Mouse (Mus musculus): ENCODE measurements around the gene Ina.
"Not testable (repeated sequence)": the region's sequence is repeated elsewhere in the genome, so short reads cannot be mapped to it uniquely, and the experiment has no call there.

Ina gene

DNA sequence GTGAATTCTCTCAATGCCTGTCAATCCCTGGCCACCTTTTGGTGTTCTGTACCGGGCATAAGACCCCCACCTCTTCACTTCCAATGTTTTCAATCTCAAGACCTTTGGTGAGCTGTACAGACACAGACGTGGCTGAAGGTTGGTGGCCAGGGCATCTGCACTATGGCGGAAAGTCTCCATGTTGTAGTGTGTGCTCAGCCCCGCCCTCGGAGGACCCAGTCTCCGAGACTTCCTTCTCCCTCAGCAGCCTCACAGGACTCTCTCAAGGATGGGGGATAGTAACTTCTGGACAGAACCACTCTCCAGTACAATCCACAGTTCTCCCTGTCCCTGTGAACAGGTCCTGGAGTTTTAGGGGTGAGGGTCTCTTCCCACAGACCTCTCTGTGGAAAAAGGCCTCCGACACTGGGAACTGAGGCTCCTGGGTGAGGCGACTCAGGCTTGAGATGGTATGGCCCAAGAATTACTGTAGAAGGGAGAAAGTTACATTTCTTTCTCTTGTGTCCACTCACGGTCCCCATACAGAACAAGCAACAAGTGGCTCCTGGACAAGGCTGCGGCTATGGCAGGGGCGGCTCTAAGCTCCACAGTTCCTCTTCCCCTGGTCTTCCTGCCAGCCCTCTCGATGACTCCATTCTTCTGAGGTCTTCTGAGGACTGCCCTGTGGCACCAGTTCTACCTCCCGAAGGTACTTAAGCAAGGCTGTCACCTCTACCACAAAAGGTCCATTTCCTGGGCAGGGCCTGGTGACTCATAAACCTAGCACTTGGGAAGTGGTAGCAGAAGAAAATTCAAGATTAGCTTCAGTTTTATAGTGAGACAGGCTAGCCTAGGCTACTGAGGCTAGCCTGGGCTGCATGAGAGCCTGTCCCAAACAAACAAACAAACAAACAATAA, 29.5 kb upstream of the Ina start:
- no peak for DNase-seq (ENCODE audit: low spot score)

GRCm38 (mm10) chr19:46987646-46988045, 26.9 kb upstream of the Ina start:
- no peak for DNase-seq (ENCODE audit: low spot score)

DNA sequence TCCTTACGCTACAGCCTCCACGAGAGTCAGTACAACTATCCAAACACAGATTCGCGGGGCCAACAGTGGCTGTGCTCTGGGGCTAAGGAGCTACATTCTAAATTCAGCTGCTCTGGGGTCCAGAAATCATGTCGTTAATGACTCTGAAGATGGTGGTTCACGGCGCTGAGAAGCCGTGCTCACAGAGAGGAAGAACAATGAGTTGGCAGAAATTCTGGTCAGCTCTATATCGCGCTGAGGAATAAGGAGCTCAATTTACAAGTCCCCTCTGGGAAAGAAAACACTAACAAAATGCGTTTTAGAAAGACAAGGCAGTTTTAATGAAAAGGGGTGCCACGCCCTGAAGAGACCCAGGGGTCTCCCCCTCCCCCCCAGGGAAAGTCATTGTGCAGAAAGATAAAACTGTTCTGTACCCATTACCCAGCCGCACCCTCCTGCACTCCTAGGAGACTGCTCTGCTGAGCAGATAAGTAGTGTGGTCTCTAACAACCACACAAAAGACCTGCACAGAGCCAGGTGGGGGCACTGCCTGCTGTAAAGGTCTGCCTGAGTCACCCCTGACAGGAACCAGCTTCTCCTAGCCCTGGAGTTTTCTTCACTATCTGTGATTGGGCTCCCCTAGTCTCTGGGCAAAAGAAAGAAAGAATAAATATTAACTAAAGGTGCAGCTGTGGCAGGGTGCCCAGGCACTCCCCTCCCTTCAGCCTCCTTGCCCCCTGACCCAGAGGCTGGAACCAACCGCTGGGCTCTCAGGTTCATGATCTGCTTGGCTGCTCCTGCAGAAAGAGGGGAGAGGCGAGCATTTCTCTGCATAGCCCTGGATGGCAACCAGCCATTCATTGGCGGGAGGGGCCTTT, 26.0 kb upstream of the Ina start:
- DNase-seq (ENCODE audit: low spot score), result no peak

DNA sequence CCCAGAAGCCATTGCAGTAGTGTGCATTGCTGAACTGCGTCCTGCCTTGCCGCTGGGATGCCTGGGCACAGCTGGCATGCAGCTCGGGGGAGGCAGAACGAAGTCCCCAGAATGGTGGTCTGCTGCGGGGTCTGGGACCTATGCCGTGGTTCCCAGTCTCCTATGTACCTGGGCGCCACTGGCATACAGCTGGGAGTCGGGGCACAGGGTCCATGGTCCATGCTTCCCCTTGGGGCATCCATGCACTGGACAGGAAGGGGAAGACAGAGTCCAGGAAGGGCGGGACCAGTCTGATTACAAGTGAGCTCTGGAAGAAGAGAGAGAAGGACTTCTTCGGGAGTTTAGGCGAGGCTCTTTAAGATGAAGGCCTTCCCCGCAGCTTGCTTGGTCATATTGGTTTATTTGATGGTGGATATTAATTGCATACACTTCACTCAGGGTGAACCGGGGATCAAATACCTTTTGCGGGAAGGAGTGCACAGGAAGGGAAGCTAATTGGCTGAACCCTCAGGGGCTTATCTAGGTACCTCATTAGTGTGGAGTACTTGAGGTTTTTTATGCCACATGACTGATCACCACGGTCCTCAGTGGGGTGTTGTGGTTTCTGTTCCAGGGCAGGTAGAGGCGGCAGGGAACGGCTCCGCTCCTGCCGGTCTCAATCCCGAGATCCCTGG, 24.9 kb upstream of the Ina start:
- DNase-seq (ENCODE audit: low spot score), result no peak

- no peak for DNase-seq (ENCODE audit: low spot score)
Measured at GRCm38 (mm10) chr19:46990153-46990518, 24.4 kb upstream of the Ina start.

GRCm38 (mm10) chr19:46990625-46991024, 23.9 kb upstream of the Ina start:
- not testable (repeated sequence) for DNase-seq (ENCODE audit: low spot score)

DNA sequence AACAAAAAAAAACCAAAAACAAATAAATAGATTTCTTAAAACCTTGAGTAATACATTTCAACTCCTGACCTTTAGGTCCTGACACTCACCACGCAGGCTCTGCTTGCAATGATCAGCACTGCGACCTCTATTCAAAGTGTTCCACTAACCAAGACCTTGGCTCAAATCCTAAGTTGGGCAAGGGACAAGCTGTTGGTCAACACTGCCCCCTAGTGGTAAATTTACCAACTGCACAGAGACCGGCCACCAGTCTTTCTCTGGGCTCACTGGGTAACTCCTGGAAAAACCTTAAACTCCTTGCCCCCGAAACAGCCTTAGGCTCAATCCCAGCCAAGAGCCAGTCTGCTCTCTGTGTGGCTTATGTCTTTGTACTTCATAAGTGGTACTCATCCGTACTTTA, 23.4 kb upstream of the Ina start:
- DNase-seq (ENCODE audit: low spot score), result no peak

GRCm38 (mm10) chr19:46992329-46992728, 22.2 kb upstream of the Ina start:
- DNase-seq (ENCODE audit: low spot score), result not testable (repeated sequence)

DNA sequence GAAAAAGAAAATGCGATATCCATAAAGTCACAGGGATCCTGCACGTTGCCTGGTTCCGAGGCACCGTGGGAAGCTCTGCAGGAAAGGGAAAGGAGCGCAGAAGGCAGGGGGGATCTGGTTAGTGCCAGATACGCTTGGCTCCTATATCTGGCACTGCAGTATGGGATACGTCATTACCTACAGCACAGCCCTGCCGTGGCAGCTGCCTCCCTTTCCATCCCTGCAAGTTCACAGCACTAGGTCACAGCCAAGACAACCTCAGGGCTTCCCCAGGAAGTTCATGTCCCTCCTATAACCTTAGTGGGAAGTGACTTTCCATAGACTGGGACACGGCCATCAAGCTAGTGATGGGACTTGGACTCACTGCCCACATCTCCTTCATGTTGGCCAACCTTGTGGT, 18.4 kb upstream of the Ina start:
- DNase-seq (ENCODE audit: low spot score), result no peak

GRCm38 (mm10) chr19:46998168-46998870, 16.2 kb upstream of the Ina start:
- DNase-seq (ENCODE audit: low spot score), result no peak

DNA sequence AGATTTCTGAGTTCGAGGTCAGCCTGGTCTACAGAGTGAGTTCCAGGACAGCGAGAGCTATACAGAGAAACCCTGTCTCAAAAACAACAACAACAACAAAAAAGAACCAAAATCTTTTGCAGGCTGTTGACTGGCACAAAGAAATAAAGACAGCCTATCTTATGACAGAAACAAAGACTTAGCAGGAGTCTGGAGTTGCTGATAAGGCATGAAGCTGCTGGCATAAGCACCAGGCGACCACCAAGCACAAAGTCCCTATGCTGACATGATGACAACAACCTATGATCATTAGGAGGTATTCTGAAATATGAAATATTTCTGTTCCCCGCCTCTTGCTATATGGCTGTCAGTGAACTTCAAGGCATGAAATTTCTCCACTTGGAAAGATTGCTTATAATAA, 15.5 kb upstream of the Ina start:
- DNase-seq (ENCODE audit: low spot score), result no peak

DNA sequence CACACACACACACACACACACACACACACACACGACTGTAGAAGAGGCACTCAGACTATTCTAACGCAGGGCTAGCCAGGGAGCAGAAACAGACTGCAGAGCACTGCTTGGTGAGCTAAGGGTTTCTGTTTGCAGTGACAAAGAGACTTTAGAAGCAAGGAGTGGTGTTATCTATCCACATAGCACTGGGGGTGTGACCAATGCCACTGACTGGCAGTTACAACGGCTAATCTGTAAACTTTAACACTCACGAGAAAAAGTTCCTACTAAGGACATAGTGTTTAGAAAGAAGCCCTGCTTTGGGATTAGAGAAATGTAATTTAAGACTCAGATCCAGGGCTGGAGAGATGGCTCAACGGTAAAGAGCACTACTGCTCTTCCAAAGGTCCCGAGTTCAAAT, 14.7 kb upstream of the Ina start:
- DNase-seq (ENCODE audit: low spot score), result no peak

DNA sequence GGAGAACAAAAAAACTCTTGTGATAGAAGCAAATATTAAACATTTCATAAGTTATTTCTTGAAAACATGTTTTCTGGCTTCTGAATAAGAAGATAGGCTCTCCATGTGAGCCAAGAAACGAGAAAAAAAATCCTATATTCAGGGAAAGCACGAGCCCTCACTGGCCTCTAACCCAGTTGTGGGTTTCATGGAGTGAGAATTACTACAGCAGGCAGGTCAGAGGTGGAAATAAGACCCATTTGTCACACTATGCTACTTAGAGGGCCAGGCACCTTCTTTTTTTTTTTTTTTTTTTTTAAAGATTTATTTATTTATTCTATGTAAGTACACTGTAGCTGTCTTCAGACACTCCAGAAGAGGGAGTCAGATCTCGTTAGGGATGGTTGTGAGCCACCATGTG, 14.1 kb upstream of the Ina start:
- not testable (repeated sequence) for DNase-seq (ENCODE audit: low spot score)

GRCm38 (mm10) chr19:47003742-47004511, 10.6 kb upstream of the Ina start:
- no peak for DNase-seq (ENCODE audit: low spot score)

DNA sequence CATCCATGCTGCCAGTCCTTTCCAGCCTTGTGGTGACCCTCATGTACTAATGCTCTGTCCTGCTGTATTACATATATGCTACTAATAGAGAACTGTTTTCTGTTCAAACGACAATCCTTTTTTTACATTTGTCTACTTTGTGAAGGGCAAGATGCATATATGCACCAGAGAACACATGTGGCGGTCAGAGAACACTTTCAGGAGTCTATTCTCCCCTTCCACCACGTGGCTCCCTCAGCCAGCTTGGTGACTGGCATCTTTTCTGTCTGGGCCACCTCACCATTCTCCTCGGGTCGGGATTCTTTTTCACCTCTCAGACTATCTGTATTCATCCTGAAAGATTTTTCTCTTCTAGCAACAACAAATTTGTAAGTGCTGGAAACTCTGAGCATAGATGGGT, 8.6 kb upstream of the Ina start:
- DNase-seq (ENCODE audit: low spot score), result no peak

GRCm38 (mm10) chr19:47006321-47006720, 8.2 kb upstream of the Ina start:
- DNase-seq (ENCODE audit: low spot score), result no peak

DNA sequence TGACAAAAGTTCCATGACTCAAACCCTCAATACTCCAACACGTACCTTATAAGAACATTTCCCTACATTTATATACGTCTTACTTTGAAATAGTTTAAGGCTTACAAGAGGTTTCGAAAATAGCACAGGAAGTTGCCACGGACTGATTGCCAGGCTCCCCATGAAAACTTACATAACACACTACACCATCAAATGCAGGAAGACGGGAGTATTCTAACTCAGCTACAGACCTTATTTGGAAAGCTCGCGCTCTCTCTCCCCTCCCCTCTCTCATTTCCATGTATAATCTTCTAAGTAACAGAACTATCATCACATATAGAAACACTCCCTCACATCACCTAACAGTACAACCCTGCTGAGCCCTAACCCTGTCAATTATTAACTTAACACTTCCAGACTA, 5.1 kb upstream of the Ina start:
- no peak for DNase-seq (ENCODE audit: low spot score)

- DNase-seq (ENCODE audit: low spot score), result no peak
Measured at GRCm38 (mm10) chr19:47009943-47010342, 4.6 kb upstream of the Ina start.

DNA sequence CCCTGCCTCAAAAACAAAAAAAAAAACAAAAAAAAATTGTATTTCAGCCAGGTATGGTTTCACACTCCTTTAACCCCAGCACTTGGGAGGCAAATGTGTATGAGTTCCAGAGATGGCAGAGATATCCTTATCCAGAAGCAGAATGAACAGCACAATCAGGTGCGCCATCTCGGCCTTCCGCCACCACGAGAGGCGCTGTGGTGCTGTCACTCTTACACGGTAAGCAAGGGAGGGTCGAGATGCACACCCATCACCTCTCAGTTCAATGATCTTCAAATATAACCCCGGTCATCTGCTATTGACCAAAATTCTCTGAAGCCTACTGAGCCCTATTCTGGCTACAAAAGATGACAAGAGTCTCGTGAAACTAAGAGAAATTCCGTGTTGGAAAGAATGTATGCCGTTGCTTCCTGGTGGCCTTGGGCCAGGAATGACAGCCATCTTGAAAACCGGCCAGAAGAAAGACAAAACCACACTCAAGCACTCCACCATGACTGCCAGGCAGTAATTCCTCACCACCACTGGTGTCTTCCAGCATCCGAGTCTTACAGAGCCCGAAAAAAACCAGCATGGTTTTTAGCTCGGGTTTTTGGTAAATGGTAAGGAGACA, 1.9 kb upstream of the Ina start:
- no peak for DNase-seq (ENCODE audit: low spot score)

GRCm38 (mm10) chr19:47013340-47014158, 949 bp upstream of the Ina start:
- no peak for DNase-seq (ENCODE audit: low spot score)
